Mouse (Mus musculus) lung, adult 18-20 months (tissue): ENCODE data around the gene Dtl.
"Not testable (repeated sequence)": the region's sequence is repeated elsewhere in the genome, so short reads cannot be mapped to it uniquely, and the experiment has no call there.

Experiments used
- DNase-seq, 2 experiments: peaks; one replicate each; pipeline ENCODE4 v3.0.0; 2022; ENCODE audit warnings: mixed read lengths in 2 of 2

Gene Dtl

GRCm38 (mm10) chr1:191517969-191518368 is 57.4 kb downstream of the Dtl start:
- no peak for DNase-seq

- no peak for DNase-seq
These were observed 58.3 kb downstream of the Dtl start for GRCm38 (mm10) chr1:191517056-191517455.

DNA sequence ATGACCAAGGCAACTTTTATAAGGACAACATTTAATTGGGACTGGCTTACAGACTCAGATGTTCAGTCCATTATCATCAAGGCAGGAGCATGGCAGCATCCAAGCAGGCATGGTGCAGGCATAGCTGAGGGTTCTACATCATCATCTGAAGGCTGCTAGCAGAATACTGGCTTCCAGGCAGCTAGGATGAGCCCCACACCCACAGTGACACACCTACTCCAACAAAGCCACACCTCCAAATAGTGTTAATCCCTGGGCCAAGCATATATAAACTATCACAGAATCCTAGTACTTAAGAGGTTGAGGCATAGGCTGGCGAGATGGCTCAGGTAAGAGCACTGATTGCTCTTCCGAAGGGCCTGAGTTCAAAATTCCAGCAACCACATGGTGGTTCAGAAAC is 59.0 kb downstream of the Dtl start:
- not testable (repeated sequence) for DNase-seq

DNA sequence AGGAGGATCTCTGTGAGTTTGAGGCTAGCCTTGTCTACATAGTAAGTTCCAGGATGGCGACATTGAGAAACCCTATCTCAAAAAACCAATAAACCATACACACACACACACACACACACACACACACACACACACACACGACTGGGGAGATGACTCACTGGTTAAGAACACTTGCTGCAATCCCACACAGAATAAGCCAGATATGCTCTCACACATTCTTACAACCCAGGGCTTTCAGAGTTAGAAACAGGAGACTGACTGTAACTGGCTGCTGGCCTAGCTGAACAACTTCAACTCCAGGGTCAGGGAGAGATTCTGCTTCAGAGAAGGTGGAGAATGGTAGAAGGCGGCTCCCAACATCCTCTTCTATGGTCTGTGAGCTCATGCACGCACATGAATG is 62.1 kb downstream of the Dtl start:
- no peak for DNase-seq

DNA sequence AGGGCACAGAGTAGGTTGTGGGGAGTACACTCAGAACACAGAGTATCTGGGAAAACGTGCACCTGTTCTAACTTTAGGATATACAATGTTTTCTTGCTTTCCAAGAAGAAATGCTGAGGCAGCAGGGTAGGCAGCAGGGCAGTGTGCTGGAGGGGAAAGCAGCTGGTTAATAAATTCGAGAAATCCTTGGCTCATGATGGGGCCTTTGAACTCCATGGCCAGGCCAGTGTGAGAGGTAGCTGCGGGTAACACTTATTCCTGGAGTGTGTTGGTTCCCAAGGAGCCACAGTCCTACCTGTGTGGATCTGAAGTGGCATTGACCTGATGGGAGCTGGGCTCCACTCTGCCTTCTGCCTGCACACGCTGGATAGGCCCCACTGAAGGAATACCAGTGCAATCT is 63.0 kb downstream of the Dtl start:
- no peak for DNase-seq

GRCm38 (mm10) chr1:191511503-191511902 is 63.8 kb downstream of the Dtl start:
- DNase-seq = no peak

DNA sequence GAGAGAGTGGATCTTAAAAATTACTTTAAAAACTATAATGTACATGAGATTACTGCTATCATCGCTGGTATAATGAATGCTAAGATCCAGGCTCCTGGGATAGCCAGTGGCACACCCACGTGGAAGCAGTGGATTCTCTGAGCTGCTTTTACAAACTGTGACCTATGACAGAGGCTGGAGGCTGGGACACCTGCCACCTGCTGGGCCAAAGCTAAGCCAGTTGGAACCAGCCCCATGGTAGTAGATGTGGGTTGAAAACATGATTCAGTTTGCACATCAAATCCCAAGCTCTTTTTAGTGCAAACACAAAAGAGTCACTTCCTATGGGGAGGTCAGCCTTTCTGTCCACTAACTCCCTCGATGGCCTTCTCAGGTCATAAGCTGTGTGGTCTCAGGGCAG is 65.5 kb downstream of the Dtl start:
- no peak for DNase-seq

DNA sequence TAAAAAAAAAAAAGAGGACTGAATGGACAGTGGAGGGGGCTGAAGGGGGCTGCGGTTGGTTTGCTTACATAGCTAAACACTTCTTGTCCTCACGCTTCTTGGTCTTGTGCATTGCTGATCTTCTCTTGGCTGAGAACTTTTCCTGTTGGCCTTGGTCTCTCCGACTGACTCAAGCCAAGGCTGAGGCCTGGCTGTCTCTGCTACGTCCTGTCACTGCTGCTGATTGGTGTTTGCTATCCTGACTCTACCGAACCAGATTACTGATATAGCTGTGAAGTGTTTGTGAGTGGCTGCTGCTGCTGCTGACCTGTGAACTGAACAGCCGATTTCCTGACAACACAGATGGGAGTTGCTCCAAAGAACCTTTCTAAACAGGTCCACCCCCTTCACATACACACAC is 66.2 kb downstream of the Dtl start:
- no peak for DNase-seq

DNA sequence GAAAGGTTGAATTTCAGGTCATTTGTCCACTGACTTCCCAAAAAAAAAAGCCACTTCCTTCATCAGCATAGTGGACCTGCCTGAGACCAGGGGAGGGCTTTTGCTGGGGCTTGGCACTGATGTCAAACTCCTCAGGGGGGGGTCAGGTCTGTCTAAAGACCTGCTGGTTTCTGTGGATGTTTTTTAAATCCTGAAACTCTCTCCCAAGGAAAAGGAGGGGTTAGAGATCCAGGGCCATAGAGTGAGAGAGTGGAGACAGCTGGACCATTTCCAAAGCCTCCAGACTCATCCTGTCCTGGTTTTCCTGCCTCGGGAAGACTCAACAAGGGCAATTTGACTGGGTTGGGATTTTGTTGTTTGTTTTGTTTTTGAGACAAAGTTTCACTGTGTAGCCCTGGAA is 68.6 kb downstream of the Dtl start:
- no peak for DNase-seq

DNA sequence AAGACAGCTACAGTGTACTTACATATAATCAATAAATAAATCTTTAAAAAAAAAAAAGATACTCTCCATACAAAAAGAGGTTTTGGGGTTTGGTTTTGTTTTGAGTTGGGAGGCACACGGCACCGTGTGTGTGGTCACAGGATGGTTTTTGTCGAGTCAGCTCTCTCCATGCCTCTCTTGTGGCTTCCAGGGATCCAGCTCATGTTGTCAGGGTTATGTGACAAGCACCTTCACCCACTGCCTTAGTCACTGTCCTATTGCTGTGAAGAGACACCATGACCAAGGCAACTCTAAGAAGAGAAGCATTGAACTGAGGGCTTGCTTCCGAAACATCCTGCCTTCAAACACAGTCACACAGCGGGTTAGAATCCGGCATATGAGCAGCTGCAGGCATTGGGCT is 75.7 kb downstream of the Dtl start:
- no peak for DNase-seq

DNA sequence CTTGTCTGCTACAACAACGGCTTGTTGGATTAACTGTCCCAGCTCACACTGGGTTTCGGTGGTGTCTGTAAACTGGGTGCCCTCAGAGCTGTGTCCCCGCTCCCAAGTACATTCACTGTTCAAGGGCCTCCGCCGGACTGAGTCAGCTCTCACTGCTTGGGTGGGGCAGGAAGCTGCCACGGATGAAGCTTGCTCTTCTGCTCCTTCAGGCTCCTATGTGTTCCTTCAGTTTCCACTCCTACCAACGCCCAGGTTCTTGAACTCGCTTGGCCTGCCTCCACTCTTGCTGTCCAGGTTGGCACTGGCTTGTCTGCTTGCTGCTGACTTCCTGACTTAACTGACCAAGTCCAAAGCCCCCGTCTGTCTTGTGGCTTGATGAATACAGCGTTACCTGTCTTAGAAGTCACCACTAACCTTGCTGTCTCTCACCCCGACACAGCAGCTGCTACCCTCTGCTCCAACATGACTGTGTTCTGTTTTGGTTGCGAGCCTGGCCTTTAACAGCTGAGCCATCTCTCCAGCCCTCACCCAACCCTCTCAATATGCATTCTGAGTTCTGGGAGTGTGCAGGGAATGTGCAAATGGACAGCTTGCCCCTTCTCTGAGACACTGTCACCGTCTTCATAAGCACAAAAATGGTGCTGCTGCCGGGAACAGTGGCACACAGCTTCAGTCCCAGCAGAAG is 76.9 kb downstream of the Dtl start:
- peak; percentile 68 to 80 for DNase-seq

DNA sequence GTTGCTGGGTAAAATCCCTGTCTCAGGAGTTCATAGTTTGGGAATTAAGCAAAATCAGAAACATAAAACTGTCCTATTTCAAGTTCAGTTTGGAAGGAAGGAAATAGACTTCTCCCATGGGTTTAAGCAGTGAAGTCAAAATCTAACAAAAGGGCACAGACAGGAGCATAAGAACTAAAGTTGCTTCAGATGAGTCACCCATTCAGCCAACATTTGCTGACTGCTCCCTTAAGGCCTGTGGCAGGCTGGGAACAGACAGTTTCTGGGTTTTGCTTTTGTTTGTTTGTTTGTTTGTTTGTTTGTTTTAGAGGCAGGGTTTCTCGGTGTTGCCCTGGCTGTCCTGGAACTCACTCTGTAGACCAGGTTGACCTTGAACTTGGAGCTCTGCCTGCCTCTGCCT is 78.7 kb downstream of the Dtl start:
- no peak for DNase-seq

GRCm38 (mm10) chr1:191495051-191495467 is 80.3 kb downstream of the Dtl start:
- peak; percentile 69 to 84 for DNase-seq

DNA sequence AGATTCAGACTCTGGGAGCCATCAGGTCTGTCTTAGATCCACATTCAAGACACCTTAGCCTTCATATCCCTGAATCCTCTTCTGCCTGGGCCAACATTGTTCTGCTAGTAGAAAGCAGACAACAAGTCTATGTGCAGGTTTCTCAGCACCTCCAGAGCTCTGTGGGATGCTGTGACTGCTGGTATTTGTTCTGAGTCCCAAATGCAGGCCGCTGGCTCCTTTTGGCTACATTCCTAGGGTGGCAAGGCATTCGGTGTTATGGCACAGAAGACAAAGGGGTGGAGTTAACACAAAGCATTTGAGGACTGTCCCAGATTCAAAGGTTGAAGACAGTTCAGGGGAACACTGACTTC is 81.1 kb downstream of the Dtl start:
- DNase-seq = no peak

- peak; percentile 49 to 67 for DNase-seq
These were observed 81.7 kb downstream of the Dtl start for GRCm38 (mm10) chr1:191493476-191494302.

- DNase-seq = peak; percentile 36 to 58
These were observed 84.9 kb downstream of the Dtl start for GRCm38 (mm10) chr1:191490446-191490845.
